Mouse (Mus musculus): ENCODE results near the gene Tap1. TPM values are rescaled to one million over a fixed set of nuclear protein-coding genes. Genes with fewer than 3 reads are reported as not detected.

Gene Tap1
- polyA plus RNA-seq, 1 experiment from 2014 or later: 0.63 TPM

DNA sequence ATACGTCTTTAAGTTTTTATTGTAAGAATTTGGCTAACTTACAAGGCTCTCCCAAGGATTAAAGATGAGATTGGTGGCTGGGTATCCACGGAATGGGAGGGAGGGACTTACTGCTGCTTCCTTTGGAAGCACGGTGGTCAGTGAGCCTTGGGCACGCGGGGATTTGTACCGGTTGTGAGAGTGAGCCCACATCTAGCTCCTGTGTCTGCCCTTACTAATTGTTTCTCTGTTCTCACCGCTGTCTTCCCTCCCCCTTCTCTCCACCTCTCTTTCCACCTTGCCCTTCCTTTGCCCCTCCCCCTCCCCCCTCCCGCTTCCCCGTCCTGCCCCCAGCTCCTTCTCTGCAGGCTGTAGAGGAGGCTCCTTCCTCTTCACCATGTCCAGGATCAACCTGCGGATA is 21.1 kb downstream of the Tap1 start:
- H3K36me3 ChIP-seq (ENCODE audit: control insufficient read depth, insufficient read depth, low read length): no peaks in the 10 kb centered on the region
- no peak overlapping the region for H3K4me3 ChIP-seq (ENCODE audit: low read depth, low read length)
- no peak overlapping the region for H3K27ac ChIP-seq (ENCODE audit: low read depth, low read length)
- H3K9ac ChIP-seq (ENCODE audit: low read depth, low read length): no peak overlapping the region
- no peaks in the 10 kb centered on the region; the same call in 1 of the 2 replicates for H3K9me3 ChIP-seq (replicated peaks; ENCODE audit: control insufficient read depth, low read length)
- no peak for ATAC-seq (replicated peaks; ENCODE audit: insufficient number of reproducible peaks, low FRiP score, low TSS enrichment)
- WGBS (ENCODE audit: insufficient replicate concordance): 20% methylated on average over 10 of the region's 10 CpGs
- peaks cover 11% of the 10 kb centered on the region; the same call in 1 of the 2 replicates for H3K4me1 ChIP-seq (ENCODE audit: control insufficient read depth, insufficient read depth, low read length)
- no peak overlapping the region for H3K4me2 ChIP-seq
- H3K27me3 ChIP-seq (ENCODE audit: control insufficient read depth, insufficient read depth, low read length): peaks cover 57% of the 10 kb centered on the region

GRCm38 (mm10) chr17:34209680-34210079 is 22.3 kb downstream of the Tap1 start:
- H3K4me1 ChIP-seq (ENCODE audit: control insufficient read depth, insufficient read depth, low read length): peaks cover 11% of the 10 kb centered on the region; the same call in 1 of the 2 replicates
- no peak overlapping the region for H3K4me3 ChIP-seq (ENCODE audit: low read depth, low read length)
- H3K4me2 ChIP-seq: no peak overlapping the region
- no peaks in the 10 kb centered on the region for H3K36me3 ChIP-seq (ENCODE audit: control insufficient read depth, insufficient read depth, low read length)
- ATAC-seq (replicated peaks; ENCODE audit: insufficient number of reproducible peaks, low FRiP score, low TSS enrichment): no peak
- H3K9ac ChIP-seq (ENCODE audit: low read depth, low read length): no peak overlapping the region
- peaks cover 64% of the 10 kb centered on the region for H3K27me3 ChIP-seq (ENCODE audit: control insufficient read depth, insufficient read depth, low read length)
- no peaks in the 10 kb centered on the region; the same call in 1 of the 2 replicates for H3K9me3 ChIP-seq (replicated peaks; ENCODE audit: control insufficient read depth, low read length)
- no peak overlapping the region for H3K27ac ChIP-seq (ENCODE audit: low read depth, low read length)
- WGBS (ENCODE audit: insufficient replicate concordance): 39% methylated on average over 3 of the region's 3 CpGs

DNA sequence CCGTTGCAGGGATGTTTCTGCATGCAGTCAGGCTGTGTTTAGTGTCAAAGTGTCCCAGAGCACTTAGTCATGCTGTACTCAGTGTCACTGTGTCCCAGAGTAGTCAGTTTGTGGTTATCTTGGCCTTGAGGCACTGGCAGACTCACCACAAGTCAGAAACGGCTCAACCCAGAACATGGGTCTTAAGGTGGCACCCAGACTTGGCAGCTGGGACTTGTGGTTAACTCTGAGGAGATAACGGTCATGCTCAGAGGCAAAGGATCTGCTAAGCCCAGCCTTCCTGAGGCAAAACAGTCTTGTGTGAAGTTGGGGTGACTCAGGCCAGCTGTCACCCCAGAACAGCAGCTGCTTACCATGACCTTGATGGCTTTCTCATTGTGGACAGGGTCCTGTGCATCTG is 23.2 kb downstream of the Tap1 start:
- H3K27me3 ChIP-seq (ENCODE audit: control insufficient read depth, insufficient read depth, low read length): peaks cover 61% of the 10 kb centered on the region

GRCm38 (mm10) chr17:34211746-34212365 is 24.5 kb downstream of the Tap1 start:
- H3K27me3 ChIP-seq (ENCODE audit: control insufficient read depth, insufficient read depth, low read length): peaks cover 59% of the 10 kb centered on the region

More for the DNA sequence above, 23.2 kb downstream of the Tap1 start:
- 62% methylated on average over 3 of the region's 3 CpGs for WGBS (ENCODE audit: insufficient replicate concordance)
- no peak overlapping the region for H3K27ac ChIP-seq (ENCODE audit: low read depth, low read length)
- H3K4me3 ChIP-seq (ENCODE audit: low read depth, low read length): no peak overlapping the region
- no peaks in the 10 kb centered on the region; the same call in 1 of the 2 replicates for H3K9me3 ChIP-seq (replicated peaks; ENCODE audit: control insufficient read depth, low read length)
- H3K9ac ChIP-seq (ENCODE audit: low read depth, low read length): no peak overlapping the region
- H3K4me1 ChIP-seq (ENCODE audit: control insufficient read depth, insufficient read depth, low read length): peaks cover 2% of the 10 kb centered on the region; the same call in 1 of the 2 replicates
- no peaks in the 10 kb centered on the region for H3K36me3 ChIP-seq (ENCODE audit: control insufficient read depth, insufficient read depth, low read length)
- no peak for ATAC-seq (replicated peaks; ENCODE audit: insufficient number of reproducible peaks, low FRiP score, low TSS enrichment)
- H3K4me2 ChIP-seq: no peak overlapping the region

GRCm38 (mm10) chr17:34213936-34214335 is 26.6 kb downstream of the Tap1 start:
- Histone ChIP-seq H3K4me1 (ENCODE audit: control insufficient read depth, insufficient read depth, low read length) (no peaks in the 10 kb centered on the region), H3K9me3 (replicated peaks; ENCODE audit: control insufficient read depth, low read length) (peaks cover under 1% of the 10 kb centered on the region; the same call in 1 of the 2 replicates), H3K27ac (ENCODE audit: low read depth, low read length) (no peak overlapping the region), H3K4me2 (no peak overlapping the region), H3K4me3 (ENCODE audit: low read depth, low read length) (no peak overlapping the region), H3K27me3 (ENCODE audit: control insufficient read depth, insufficient read depth, low read length) (peaks cover 53% of the 10 kb centered on the region), H3K36me3 (ENCODE audit: control insufficient read depth, insufficient read depth, low read length) (no peaks in the 10 kb centered on the region), H3K9ac (ENCODE audit: low read depth, low read length) (no peak overlapping the region)
- no peak for ATAC-seq (replicated peaks; ENCODE audit: insufficient number of reproducible peaks, low FRiP score, low TSS enrichment)
- WGBS (ENCODE audit: insufficient replicate concordance): 46% methylated on average over 21 of the region's 21 CpGs

More at GRCm38 (mm10) chr17:34211746-34212365, 24.5 kb downstream of the Tap1 start:
- 20% methylated on average over 23 of the region's 23 CpGs for WGBS (ENCODE audit: insufficient replicate concordance)
- Histone ChIP-seq H3K9ac (ENCODE audit: low read depth, low read length) (no peak overlapping the region), H3K4me2 (no peak overlapping the region), H3K4me1 (ENCODE audit: control insufficient read depth, insufficient read depth, low read length) (no peaks in the 10 kb centered on the region), H3K4me3 (ENCODE audit: low read depth, low read length) (no peak overlapping the region), H3K9me3 (replicated peaks; ENCODE audit: control insufficient read depth, low read length) (no peaks in the 10 kb centered on the region; the same call in 1 of the 2 replicates), H3K36me3 (ENCODE audit: control insufficient read depth, insufficient read depth, low read length) (no peaks in the 10 kb centered on the region), H3K27ac (ENCODE audit: low read depth, low read length) (no peak overlapping the region)
- ATAC-seq (replicated peaks; ENCODE audit: insufficient number of reproducible peaks, low FRiP score, low TSS enrichment): no peak

- H3K4me1 ChIP-seq (ENCODE audit: control insufficient read depth, insufficient read depth, low read length): no peaks in the 10 kb centered on the region
- H3K36me3 ChIP-seq (ENCODE audit: control insufficient read depth, insufficient read depth, low read length): no peaks in the 10 kb centered on the region
- 78% methylated on average over 12 of the region's 12 CpGs for WGBS (ENCODE audit: insufficient replicate concordance)
- ATAC-seq (replicated peaks; ENCODE audit: insufficient number of reproducible peaks, low FRiP score, low TSS enrichment): no peak
- 0 out of 2 replicates have a peak, but pooled peaks cover 2% of the 10 kb centered on the region for H3K9me3 ChIP-seq (replicated peaks; ENCODE audit: control insufficient read depth, low read length)
- H3K4me2 ChIP-seq: no peak overlapping the region
- H3K9ac ChIP-seq (ENCODE audit: low read depth, low read length): no peak overlapping the region
- no peak overlapping the region for H3K4me3 ChIP-seq (ENCODE audit: low read depth, low read length)
- H3K27ac ChIP-seq (ENCODE audit: low read depth, low read length): no peak overlapping the region
- H3K27me3 ChIP-seq (ENCODE audit: control insufficient read depth, insufficient read depth, low read length): peaks cover 50% of the 10 kb centered on the region
These were observed 27.8 kb downstream of the Tap1 start for GRCm38 (mm10) chr17:34215176-34215575.

DNA sequence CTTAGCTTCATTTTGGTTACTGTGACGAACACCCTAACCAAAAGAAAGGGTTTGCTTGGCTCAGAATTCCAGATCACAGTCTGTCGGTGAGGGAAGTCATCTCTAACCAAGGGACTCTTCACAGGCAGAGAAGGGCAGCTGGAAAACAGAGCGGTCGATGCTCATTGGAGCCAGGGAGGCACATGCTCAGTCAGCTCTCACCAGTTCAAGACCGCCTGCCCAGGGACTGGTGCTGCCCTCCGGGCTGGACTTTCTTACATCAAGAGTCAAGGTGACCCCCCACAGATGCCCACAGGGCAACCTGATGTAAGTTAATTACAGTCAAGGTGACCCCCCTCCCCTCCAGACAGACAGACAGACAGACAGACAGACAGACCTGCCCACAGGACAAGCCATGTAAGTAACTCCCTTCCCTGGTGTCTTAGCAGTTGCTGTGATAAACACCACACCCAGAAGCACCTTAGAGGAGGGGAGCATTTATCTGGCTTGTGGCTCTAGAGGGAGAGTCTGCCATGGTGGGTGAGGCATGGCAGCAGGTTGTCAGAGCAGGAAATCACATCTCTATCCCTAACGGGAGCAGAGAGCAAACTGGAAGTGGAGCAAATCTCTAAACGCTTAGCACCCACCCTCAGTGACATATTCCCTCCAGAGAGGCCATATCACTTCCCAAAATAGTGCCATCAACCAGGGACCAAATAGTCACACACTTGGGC is 30.0 kb downstream of the Tap1 start:
- WGBS (ENCODE audit: insufficient replicate concordance): 76% methylated on average over 8 of the region's 8 CpGs
- H3K9me3 ChIP-seq (replicated peaks; ENCODE audit: control insufficient read depth, low read length): 0 out of 2 replicates have a peak, but pooled peaks cover 2% of the 10 kb centered on the region

DNA sequence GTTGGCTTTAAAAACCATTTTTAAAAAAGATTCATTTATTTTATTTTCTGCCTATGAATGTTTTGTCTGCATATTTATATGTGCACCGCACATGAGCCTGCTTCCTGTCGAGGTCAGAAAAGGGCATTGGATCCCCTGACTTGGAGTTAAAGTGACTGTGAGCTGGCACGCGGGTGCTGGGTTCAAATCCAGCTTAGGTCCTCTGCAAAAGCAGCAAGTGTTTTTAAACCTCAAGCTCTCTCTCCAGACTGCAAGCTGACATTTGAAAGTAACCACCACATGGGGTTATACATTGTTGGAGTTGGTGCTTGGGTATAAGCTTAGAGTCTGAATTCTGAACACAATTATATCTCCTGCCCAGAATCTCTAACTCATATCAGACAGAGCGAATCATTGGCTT is 30.6 kb downstream of the Tap1 start:
- no peak overlapping the region for H3K4me3 ChIP-seq (ENCODE audit: low read depth, low read length)
- H3K9me3 ChIP-seq (replicated peaks; ENCODE audit: control insufficient read depth, low read length): 0 out of 2 replicates have a peak, but pooled peaks cover 2% of the 10 kb centered on the region
- no peaks in the 10 kb centered on the region for H3K4me1 ChIP-seq (ENCODE audit: control insufficient read depth, insufficient read depth, low read length)
- ATAC-seq (replicated peaks; ENCODE audit: insufficient number of reproducible peaks, low FRiP score, low TSS enrichment): no peak
- no peak overlapping the region for H3K9ac ChIP-seq (ENCODE audit: low read depth, low read length)
- no peak overlapping the region for H3K4me2 ChIP-seq
- peaks cover 26% of the 10 kb centered on the region for H3K27me3 ChIP-seq (ENCODE audit: control insufficient read depth, insufficient read depth, low read length)
- H3K27ac ChIP-seq (ENCODE audit: low read depth, low read length): no peak overlapping the region
- no peaks in the 10 kb centered on the region for H3K36me3 ChIP-seq (ENCODE audit: control insufficient read depth, insufficient read depth, low read length)
- WGBS (ENCODE audit: insufficient replicate concordance): 84% methylated on average over 5 of the region's 5 CpGs

More for the DNA sequence above, 30.0 kb downstream of the Tap1 start:
- H3K9ac ChIP-seq (ENCODE audit: low read depth, low read length): no peak overlapping the region
- H3K4me3 ChIP-seq (ENCODE audit: low read depth, low read length): no peak overlapping the region
- H3K27ac ChIP-seq (ENCODE audit: low read depth, low read length): no peak overlapping the region
- no peaks in the 10 kb centered on the region for H3K4me1 ChIP-seq (ENCODE audit: control insufficient read depth, insufficient read depth, low read length)
- no peak overlapping the region for H3K4me2 ChIP-seq
- H3K27me3 ChIP-seq (ENCODE audit: control insufficient read depth, insufficient read depth, low read length): peaks cover 32% of the 10 kb centered on the region
- no peaks in the 10 kb centered on the region for H3K36me3 ChIP-seq (ENCODE audit: control insufficient read depth, insufficient read depth, low read length)
- no peak for ATAC-seq (replicated peaks; ENCODE audit: insufficient number of reproducible peaks, low FRiP score, low TSS enrichment)
